ENCODE assay signal across 9 mouse cellular contexts in genomic region chr2:103817145-103817895, GRCm38 (mm10). TPM values are rescaled to one million over a fixed set of nuclear protein-coding genes. Genes with fewer than 3 reads are reported as not detected.
DNase-seq lines count a peak whose midpoint lies in the region; ATAC-seq and TF ChIP-seq lines count a peak whose summit lies in the region.
"Had no signal": no experiment of that assay in that cellular context is flagged by ENCODE, and none has a peak within 500 bp of the region (broad histone marks: within the 10 kb centered on the region; RNA-seq: fewer than 3 reads in every experiment).

No protein-coding gene starts in this region.

- peak overlapping the region; percentile 52 for H3K4me2 ChIP-seq in heart, embryonic 14.5 days (ENCODE audit: low read length)
- H3K4me2 ChIP-seq in hindbrain, postnatal 0 days (ENCODE audit: low read depth, low read length) = no peak overlapping the region

- H3K27ac ChIP-seq in heart, embryonic 14.5 days (replicated peaks in 1 of 2; ENCODE audit: control insufficient read depth in 1 of 2, insufficient read depth in 1 of 2, low read depth in 2 of 2, low read length in 2 of 2) = no peak overlapping the region
- H3K27ac ChIP-seq in hindbrain, postnatal 0 days = no peak overlapping the region
- H3K27ac ChIP-seq in kidney, adult 2 months (ENCODE audit: insufficient read depth, low read depth, low read length) = no peak overlapping the region

- H3K4me3 ChIP-seq in heart, embryonic 14.5 days (ENCODE audit: control insufficient read depth in 1 of 2, insufficient read depth in 1 of 2, low read depth in 1 of 2, low read length in 2 of 2) = peak overlapping the region in 1 of 2 experiments; percentile 14; a peak in 2 of 4 replicates
- H3K4me3 ChIP-seq in hindbrain, postnatal 0 days (ENCODE audit: low read length) = no peak overlapping the region
- H3K4me3 ChIP-seq in kidney, adult 2 months (ENCODE audit: insufficient read depth, low read depth, low read length) = no peak overlapping the region

- H3K9ac ChIP-seq in heart, embryonic 14.5 days (ENCODE audit: low read length) = no peak overlapping the region
- H3K9ac ChIP-seq in hindbrain, postnatal 0 days (replicated peaks; ENCODE audit: low read length) = no peak overlapping the region

- no peak for ATAC-seq in heart, embryonic 14.5 days (ENCODE audit: insufficient number of reproducible peaks, insufficient read depth, low FRiP score, low read depth)
- no peak for ATAC-seq in hindbrain, postnatal 0 days
- ATAC-seq in monocyte, adult 5-6 weeks (replicated peaks; ENCODE audit: insufficient number of reproducible peaks, low FRiP score, low TSS enrichment, poor library complexity, severe bottlenecking) = no peak

- DNase-seq in heart, postnatal 25 days (ENCODE audit: low spot score) = no peak
- DNase-seq in adipocyte (ENCODE audit: low spot score) = peak; percentile 64
- peak; percentile 13 for DNase-seq in hindbrain, postnatal 0 days (ENCODE audit: low spot score)
- DNase-seq in lung, postnatal 36 days = peak; percentile 36
- DNase-seq in frontal cortex, adult 2 months (ENCODE audit: extremely low spot score in 1 of 2, low spot score in 1 of 2) = no peak
- DNase-seq in kidney, adult 2 months = no peak
- DNase-seq: adrenal gland, postnatal 25 days had no signal

- no peaks in the 10 kb centered on the region for H3K27me3 ChIP-seq in heart, embryonic 14.5 days (ENCODE audit: control insufficient read depth, insufficient read depth, low read length)
- H3K27me3 ChIP-seq in hindbrain, postnatal 0 days (ENCODE audit: insufficient read depth, low read length) = no peaks in the 10 kb centered on the region
- no peaks in the 10 kb centered on the region for H3K27me3 ChIP-seq in kidney, adult 2 months (replicated peaks; ENCODE audit: control insufficient read depth, insufficient read depth, low read length)

- H3K4me1 ChIP-seq in heart, embryonic 14.5 days (ENCODE audit: control insufficient read depth in 2 of 2, insufficient read depth in 2 of 2, low read length in 2 of 2) = no peaks in the 10 kb centered on the region
- H3K4me1 ChIP-seq in hindbrain, postnatal 0 days (ENCODE audit: insufficient read depth, low read length) = no peaks in the 10 kb centered on the region
- H3K4me1 ChIP-seq in kidney, adult 2 months (ENCODE audit: control insufficient read depth, insufficient read depth, low read length) = no peaks in the 10 kb centered on the region

- no peaks in the 10 kb centered on the region for H3K9me3 ChIP-seq in heart, embryonic 14.5 days (ENCODE audit: control insufficient read depth, low read length)
- no peaks in the 10 kb centered on the region for H3K9me3 ChIP-seq in hindbrain, postnatal 0 days (ENCODE audit: low read length)

- intact Hi-C loops in heart, postnatal 25 days (cut with DNase I) = no loop called here

- WGBS in heart, embryonic 14.5 days = 28% methylated on average over 6 of the region's 6 CpGs
- WGBS in hindbrain, postnatal 0 days = 27% methylated on average over 6 of the region's 6 CpGs
- WGBS in kidney, adult 2 months = 47% methylated on average over 6 of the region's 6 CpGs

- no peak for TF ChIP-seq CTCF in hindbrain, postnatal 0 days (IDR thresholded peaks at IDR 0.05; ENCODE audit: low read depth)
- TF ChIP-seq CTCF in kidney, adult 2 months (conservative IDR thresholded peaks at IDR 0.05; ENCODE audit: insufficient read depth, insufficient read length, low read depth, low read length) = no peak

- H3K36me3 ChIP-seq in heart, embryonic 14.5 days (ENCODE audit: control insufficient read depth, insufficient read depth, low read length) = no peaks in the 10 kb centered on the region
- H3K36me3 ChIP-seq in hindbrain, postnatal 0 days (ENCODE audit: insufficient read depth, low read length) = no peaks in the 10 kb centered on the region
- H3K36me3 ChIP-seq in kidney, adult 2 months (ENCODE audit: control insufficient read depth, insufficient read depth, low read length) = no peaks in the 10 kb centered on the region

- no peak for TF ChIP-seq POLR2A in kidney, adult 2 months (IDR thresholded peaks at IDR 0.05; ENCODE audit: low read depth, low read length)

RNA-seq across cellular contexts. Expression of gene Caprin1, which starts 19.9 kb away (rescaled TPM):
- polyA plus RNA-seq in heart, embryonic 14.5 days (2014; fragmentation: Nextera tagmentation; extraction: Ambion mirVana) = 240 and 244 TPM in 2 replicates
- total RNA-seq in heart, postnatal 25 days (2021) = 100 to 1,000 TPM; 197 to 217 TPM
- 254 and 296 TPM in 2 replicates for total RNA-seq in hindbrain, postnatal 0 days (2014; rRNA removed)
- polyA plus RNA-seq in hindbrain, postnatal 0 days (2015; fragmentation: Nextera tagmentation; extraction: Ambion mirVana) = 208 and 210 TPM in 2 replicates
- total RNA-seq in monocyte, adult 5-6 weeks (2017) = 252 to 314 TPM (median 306 TPM) in 3 replicates
- polyA plus RNA-seq in frontal cortex, adult 2 months (2012; rRNA removed) = 160 and 174 TPM in 2 replicates
- polyA plus RNA-seq in kidney, adult 2 months (2012; rRNA removed) = 100 and 120 TPM in 2 replicates

RNA-seq across cellular contexts. Expression of gene Nat10, which starts 56.2 kb away (rescaled TPM):
- polyA plus RNA-seq in heart, embryonic 14.5 days (2014; fragmentation: Nextera tagmentation; extraction: Ambion mirVana) = 15.3 and 16.3 TPM in 2 replicates
- total RNA-seq in heart, postnatal 25 days (2021) = 10 to 100 TPM; 12.7 to 13.7 TPM
- 36.5 and 50.2 TPM in 2 replicates for total RNA-seq in hindbrain, postnatal 0 days (2014; rRNA removed)
- 12.6 and 12.8 TPM in 2 replicates for polyA plus RNA-seq in hindbrain, postnatal 0 days (2015; fragmentation: Nextera tagmentation; extraction: Ambion mirVana)
- total RNA-seq in monocyte, adult 5-6 weeks (2017) = 25.1 to 46.8 TPM (median 32.7 TPM) in 3 replicates
- polyA plus RNA-seq in frontal cortex, adult 2 months (2012; rRNA removed) = 43.2 and 55.7 TPM in 2 replicates
- polyA plus RNA-seq in kidney, adult 2 months (2012; rRNA removed) = 23.8 and 29.6 TPM in 2 replicates

Comparison
In these comparisons a context has a peak if more than half of its experiments do, and no peak if none do; other contexts are left out.
1. DNase-seq: peak in adipocyte (single experiment), hindbrain, postnatal 0 days (single experiment) and lung, postnatal 36 days (single experiment); none in heart, postnatal 25 days (single experiment), frontal cortex, adult 2 months (0 of 2) and kidney, adult 2 months (single experiment).